Mouse (Mus musculus): Measurements from ENCODE around the gene Cntfr.

Cntfr gene

DNA sequence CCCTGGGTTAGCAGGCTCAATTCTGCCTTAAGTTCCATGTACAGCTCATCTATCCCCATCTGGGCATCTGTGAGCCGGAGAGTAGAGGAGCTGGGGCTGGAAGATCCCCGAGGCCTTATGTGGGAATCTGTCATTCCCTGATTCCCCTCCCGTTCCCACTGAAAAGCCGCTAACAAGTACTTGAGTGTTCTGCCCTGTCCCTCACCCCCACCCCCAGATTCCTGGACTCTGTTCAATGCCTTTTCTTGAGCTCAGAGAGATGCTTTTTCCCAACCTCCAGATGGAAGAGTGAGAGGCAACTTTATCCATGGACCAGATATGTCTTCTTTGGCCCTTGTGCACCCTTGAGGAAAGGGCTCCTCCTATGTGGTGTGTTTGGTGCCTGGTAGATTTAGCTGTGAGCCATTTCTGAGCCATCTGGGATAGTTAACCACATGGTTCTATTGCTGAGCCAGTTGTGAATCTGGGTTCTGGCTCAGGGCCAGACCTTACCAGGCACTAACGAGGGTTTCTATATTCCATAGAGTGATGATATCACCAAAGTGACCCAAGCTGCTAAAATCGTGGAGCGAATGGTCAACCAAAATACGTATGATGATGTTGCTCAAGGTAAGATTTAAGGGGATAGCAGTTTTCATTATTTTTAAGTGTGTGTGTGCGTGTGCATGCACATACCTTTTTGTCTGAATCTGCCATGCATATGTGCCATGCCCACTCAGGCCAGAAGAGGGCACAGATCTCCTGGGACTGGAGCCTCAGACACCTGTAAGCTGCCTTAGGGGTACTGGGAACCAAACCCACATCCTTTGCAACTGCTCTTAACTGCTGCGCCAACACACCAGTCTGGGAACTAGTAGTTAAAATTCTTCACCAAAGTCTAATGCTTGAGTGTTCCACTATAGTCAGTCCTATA lies 87.0 kb downstream of the Cntfr start:
- no peak for DNase-seq

All from layer of hippocampus, adult 9-11 months (tissue).